Mouse (Mus musculus) heart, postnatal 14 days (tissue): ENCODE results near the gene Pom121. TPM values are rescaled to one million over a fixed set of nuclear protein-coding genes. Genes with fewer than 3 reads are reported as not detected.
"Not testable (repeated sequence)": the region's sequence is repeated elsewhere in the genome, so short reads cannot be mapped to it uniquely, and the experiment has no call there.

Experiments
- DNase-seq, 2 experiments: peaks; one replicate each; pipeline ENCODE4 v3.0.0; 2021 to 2022
- intact Hi-C: fragments of 180-260 bp; cut with DNase I; formaldehyde crosslinking; loops from one replicate; pipeline ENCODE4 v1.15.1; 2025
- total RNA-seq, 2 experiments: library from RNA; stranded (reverse); gene quantifications; 2 replicates each; pipeline ENCODE4 v1.2.3; 2021

Pom121 gene
- total RNA-seq, 2 experiments from 2014 or later, result 15.8 to 18.2 TPM

DNA sequence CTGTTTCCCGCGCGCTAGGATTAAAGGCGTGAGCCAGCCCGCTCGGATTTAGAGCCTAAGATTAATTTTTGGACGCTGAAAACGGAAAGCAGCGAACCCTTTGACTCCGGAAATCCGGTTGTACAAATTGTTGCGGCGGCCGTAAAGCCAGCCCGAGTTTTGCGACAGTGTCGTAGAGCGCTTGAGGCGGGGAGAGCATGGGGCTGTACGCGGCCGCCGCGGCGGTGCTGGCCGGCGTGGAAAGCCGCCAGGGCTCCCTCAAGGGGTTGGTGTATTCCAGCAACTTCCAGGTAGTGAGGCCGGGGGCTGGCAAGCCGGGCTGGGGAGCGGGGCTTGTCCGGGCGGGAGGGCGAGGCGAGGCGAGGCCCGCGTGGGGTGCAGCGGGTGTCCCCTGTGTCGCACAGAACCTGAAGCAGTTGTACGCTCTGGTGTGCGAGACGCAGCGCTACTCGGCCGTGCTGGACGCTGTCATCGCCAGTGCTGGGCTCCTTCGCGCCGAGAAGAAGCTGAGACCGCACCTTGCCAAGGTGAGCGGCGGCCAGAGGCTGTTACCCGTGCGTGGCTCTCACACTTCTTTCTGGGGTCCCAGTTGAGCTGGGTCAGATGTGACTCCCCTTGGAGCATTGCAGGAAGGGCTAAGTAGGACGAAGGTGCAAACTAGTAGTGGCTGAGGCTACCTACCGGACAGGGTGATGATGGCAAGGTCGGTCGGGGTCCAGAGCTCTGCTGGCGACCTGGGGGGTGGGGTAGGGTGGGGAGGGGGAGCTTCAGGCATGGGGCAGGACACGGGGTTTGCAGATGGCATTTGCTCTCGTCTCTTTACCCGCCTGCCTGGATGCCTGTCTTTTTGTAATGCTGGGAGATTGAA is 24.3 kb downstream of the Pom121 start, which contains the start of gene Nsun5:
Gene Nsun5, plus strand, starts transcription at position 167 of the 868 bp plus-strand sequence.
- peak; percentile 93 to 98 for DNase-seq
- intact Hi-C loops, result no loop called here

GRCm38 (mm10) chr5:135369196-135369595 is 25.1 kb downstream of the Pom121 start:
- intact Hi-C loops, DNase-seq: not testable (repeated sequence)

DNA sequence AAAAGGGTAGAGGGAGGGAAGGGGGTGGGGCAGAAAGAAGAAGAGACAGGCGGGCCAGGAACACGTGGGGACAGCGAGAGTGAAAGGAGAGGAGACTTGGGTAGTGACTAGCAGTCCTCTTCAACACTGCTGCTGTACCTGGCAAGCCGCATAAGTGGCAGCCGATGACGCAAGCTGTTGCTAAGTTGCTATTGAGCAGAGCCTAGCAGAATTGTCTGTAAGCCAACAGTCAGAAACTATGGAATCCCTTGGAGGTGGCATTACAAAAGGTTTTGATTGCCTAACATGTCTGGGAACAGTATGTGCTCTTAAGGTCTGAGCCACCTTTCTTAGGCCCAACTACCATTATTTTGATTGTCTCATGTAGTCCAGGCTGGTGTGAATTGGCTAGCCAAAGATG is 26.0 kb downstream of the Pom121 start:
- intact Hi-C loops, result no loop called here
- no peak for DNase-seq

DNA sequence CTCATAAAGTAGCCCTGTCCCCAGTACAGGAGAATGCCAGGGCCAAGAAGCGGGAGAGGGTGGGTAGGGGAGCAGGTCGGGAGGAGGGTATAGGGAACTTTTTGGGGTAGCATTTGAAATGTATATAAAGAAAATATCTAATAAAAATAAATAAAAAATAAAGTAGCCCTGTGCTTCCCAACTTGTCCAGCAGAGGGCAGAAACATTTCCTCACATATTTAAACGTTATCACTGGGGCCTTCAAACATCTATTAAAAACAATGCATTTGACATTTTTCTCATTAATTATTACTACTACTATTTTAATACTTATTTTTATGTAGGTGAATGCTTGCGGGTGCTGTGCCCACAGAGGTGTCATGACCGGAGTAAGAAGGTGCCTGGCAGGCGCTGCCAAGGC is 26.5 kb downstream of the Pom121 start:
- no peak for DNase-seq
- intact Hi-C loops, result no loop called here

- intact Hi-C loops, result no loop called here
- peak in 1 of 2 experiments; percentile 58 for DNase-seq
These were observed 30.8 kb downstream of the Pom121 start for GRCm38 (mm10) chr5:135363540-135363939.

DNA sequence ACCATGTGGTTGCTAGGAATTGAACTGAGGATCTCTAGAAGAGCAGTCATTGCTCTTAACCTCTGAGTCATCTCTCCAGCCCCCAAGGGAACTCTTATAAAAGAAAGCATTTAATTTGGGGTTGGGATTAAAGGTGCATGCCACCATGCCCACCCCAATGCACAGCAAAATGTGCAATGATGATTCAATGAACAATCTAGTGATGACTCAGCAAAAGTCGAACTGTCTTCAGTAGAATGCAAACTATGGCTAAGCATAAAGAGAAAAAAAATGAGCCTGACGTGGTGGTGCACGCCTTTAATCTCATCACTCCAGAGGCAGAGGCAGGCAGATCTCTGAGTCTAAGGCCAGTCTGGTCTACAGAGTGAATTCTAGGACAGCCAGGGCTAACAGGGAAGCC is 31.8 kb downstream of the Pom121 start:
- DNase-seq, result no peak
- intact Hi-C loops, result no loop called here

GRCm38 (mm10) chr5:135359772-135360171 is 34.6 kb downstream of the Pom121 start:
- peak; percentile 36 to 73 for DNase-seq
- intact Hi-C loops, result no loop called here

GRCm38 (mm10) chr5:135357556-135357955 is 36.8 kb downstream of the Pom121 start:
- DNase-seq, result peak; percentile 31 to 36

GRCm38 (mm10) chr5:135356090-135356489 is 38.3 kb downstream of the Pom121 start:
- no peak for DNase-seq

More at GRCm38 (mm10) chr5:135357556-135357955, 36.8 kb downstream of the Pom121 start:
- intact Hi-C loops, result no loop called here

DNA sequence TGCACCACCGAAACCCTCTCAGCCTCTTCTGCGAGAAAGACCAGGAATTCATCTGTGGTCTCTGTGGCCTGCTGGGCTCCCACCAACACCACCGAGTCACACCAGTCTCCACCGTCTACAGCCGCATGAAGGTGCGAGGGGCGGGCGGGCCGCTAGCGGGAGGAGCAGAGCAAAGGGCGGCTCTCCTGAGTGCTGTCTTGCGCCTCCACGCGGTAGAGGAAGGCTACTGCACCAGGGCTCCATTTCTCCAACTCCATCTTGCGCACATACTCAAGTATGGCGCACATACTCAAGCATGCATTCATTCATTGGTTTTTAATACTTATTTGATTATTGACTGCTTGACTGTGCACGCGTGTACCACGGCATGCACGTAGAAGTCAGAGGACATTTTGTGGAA is 40.8 kb downstream of the Pom121 start:
- intact Hi-C loops, result no loop called here
- no peak for DNase-seq

More at GRCm38 (mm10) chr5:135356090-135356489, 38.3 kb downstream of the Pom121 start:
- intact Hi-C loops, result no loop called here

DNA sequence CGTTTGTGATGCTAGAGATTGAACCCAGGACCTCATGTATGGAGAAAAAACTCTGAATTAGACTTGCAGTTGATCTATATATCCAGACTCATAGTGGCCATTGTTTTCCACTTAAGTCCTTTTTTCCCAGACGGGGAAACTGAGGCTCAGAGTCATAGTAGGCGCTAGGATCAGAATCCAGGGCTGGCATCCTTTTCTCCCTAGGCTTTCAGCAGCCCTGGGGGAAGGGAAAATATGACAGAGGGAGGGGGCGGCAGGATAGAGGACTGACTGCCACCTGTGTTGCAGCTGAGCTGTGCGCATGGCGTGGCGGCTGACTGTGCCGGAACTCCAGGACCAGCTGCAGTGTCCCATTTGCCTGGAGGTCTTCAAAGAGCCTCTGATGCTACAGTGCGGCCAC is 41.4 kb downstream of the Pom121 start, which contains the start of gene Trim50:
Gene Trim50, plus strand, starts transcription at position 301 of the 400 bp plus-strand sequence.
- DNase-seq, result no peak
- intact Hi-C loops, result no loop called here

- intact Hi-C loops, result no loop called here
- no peak for DNase-seq
These were observed 42.7 kb downstream of the Pom121 start for GRCm38 (mm10) chr5:135351606-135352005.

GRCm38 (mm10) chr5:135349862-135350261 is 44.5 kb downstream of the Pom121 start, which contains the start of gene Fkbp6:
Gene Fkbp6, minus strand, starts transcription at chr5:135350044.
- intact Hi-C loops, result no loop called here

GRCm38 (mm10) chr5:135347511-135348011 is 46.8 kb downstream of the Pom121 start:
- DNase-seq, result no peak
- intact Hi-C loops, result no loop called here

More at GRCm38 (mm10) chr5:135349862-135350261, 44.5 kb downstream of the Pom121 start, which contains the start of gene Fkbp6:
- no peak for DNase-seq

DNA sequence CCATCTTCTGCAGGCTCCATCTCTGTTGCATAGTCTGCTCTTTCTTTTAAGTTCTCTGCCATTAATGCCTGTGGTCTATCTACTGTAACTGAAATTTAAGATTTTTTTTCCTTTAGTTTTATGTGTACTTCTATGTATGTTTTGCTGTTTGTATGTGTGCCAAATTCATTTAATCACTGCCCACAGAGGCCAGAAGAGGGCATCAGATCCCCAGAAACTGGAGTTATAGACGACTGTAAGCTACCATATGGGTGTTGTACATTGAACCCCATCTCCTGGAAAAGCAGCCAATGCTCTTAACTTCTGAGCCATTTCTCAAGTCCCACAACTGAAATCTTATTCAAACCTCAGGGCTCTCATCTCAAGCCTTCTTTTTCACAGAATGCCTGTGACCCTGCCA is 47.9 kb downstream of the Pom121 start:
- no peak for DNase-seq
- intact Hi-C loops, result no loop called here

DNA sequence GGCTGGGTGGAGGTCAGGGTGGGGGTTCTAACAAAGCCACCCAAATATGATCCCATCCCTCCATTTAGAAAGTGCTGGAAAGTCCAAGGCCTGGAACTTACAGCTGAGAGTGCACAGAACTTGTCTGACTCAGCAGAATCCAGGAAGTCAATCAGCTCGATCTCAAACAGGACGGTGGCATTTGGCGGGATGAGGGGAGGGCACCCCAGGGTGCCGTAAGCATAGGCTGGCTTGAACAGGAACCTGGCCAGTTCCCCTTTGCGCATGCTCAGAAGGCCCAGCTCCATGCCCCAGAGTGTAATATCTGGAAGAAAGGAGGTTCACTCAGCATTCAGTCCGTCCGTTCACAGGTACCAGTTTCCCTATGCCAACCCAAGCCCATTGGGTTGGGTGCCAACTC is 48.4 kb downstream of the Pom121 start:
- intact Hi-C loops, result no loop called here

GRCm38 (mm10) chr5:135337575-135337974 is 56.8 kb downstream of the Pom121 start:
- peak in 1 of 2 experiments; percentile 21 for DNase-seq
- intact Hi-C loops, result loop anchor here (5.0 kb wide), 1 partner anchor 100 kb away; no protein-coding TSS in a partner anchor

More for the DNA sequence above, 48.4 kb downstream of the Pom121 start:
- no peak for DNase-seq

GRCm38 (mm10) chr5:135331161-135331560 is 63.2 kb downstream of the Pom121 start:
- intact Hi-C loops, result no loop called here
- DNase-seq, result no peak

- DNase-seq, result no peak
- intact Hi-C loops, result no loop called here
These were observed 64.1 kb downstream of the Pom121 start for GRCm38 (mm10) chr5:135330201-135330600.

- intact Hi-C loops, result no loop called here
- DNase-seq, result no peak
These were observed 64.9 kb downstream of the Pom121 start for GRCm38 (mm10) chr5:135329471-135329870.
